Mouse (Mus musculus): ENCODE measurements at regions not wholly inside any gene's neighbourhood (a gene's known extent, or its start where the extent isn't known, plus 50 kb on each side); places are given as distances from the start of the nearest gene placed in this dataset.
"Not testable (repeated sequence)": the region's sequence is repeated elsewhere in the genome, so short reads cannot be mapped to it uniquely, and the experiment has no call there.

DNA sequence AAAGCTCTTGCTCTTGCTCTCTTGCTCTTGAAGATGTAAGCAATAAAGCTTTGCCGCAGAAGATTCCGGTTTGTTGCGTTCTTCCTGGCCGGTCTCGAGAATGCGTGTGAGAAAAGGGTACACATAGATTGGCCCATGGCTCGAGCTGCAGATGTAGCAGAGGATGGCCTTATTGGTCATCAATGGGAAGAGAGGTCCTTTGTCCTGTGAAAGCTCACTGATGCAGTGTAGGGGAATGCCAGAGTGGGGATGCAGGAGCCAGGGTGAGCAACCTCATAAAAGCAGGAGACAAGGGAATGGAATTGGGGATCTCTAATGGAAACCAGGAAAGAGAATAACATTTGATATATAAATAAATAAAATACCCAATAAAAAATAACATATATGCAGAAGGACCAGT is 63.7 kb upstream of the Prl2c3 start:
- not testable (repeated sequence) for H3K4me3 ChIP-seq; H3K27me3 ChIP-seq (replicated peaks; ENCODE audit: low read depth, poor library complexity, severe bottlenecking); H3K36me3 ChIP-seq (replicated peaks); H3K4me1 ChIP-seq; DNase-seq (ENCODE audit: low spot score); H3K27ac ChIP-seq (replicated peaks)
- 91% methylated on average over 7 of the region's 7 CpGs for WGBS
- peaks cover 62% of the 10 kb centered on the region for H3K9me3 ChIP-seq

DNA sequence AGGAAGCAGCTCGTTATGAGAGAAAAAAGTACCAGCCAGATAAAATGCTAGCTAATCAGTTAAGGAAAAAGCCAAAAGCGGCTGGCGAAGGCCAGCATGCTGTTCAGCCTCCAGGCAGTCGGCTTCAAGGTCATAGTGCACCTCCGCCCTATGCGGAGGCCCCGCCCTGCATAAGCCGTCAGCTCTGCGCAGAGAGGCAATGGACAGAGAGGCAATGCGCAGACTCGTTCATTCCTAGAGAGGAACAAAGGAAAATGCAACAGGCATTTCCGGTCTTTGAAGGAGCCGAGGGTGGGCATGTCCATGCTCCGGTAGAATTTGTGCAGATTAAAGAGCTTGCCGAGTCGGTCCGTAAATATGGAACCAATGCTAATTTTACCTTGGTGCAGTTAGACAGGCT is 61.1 kb upstream of the Prl2c3 start:
- H3K27me3 ChIP-seq (replicated peaks; ENCODE audit: low read depth, poor library complexity, severe bottlenecking); H3K4me1 ChIP-seq; H3K4me3 ChIP-seq; H3K27ac ChIP-seq (replicated peaks); DNase-seq (ENCODE audit: low spot score); H3K36me3 ChIP-seq (replicated peaks): not testable (repeated sequence)
- WGBS: 96% methylated on average over 16 of the region's 17 CpGs
- H3K9me3 ChIP-seq: peaks cover 73% of the 10 kb centered on the region

- not testable (repeated sequence) for H3K4me1 ChIP-seq; H3K27me3 ChIP-seq (replicated peaks; ENCODE audit: low read depth, poor library complexity, severe bottlenecking); H3K36me3 ChIP-seq (replicated peaks); H3K27ac ChIP-seq (replicated peaks); DNase-seq (ENCODE audit: low spot score); H3K4me3 ChIP-seq
- peaks cover 65% of the 10 kb centered on the region for H3K9me3 ChIP-seq
- 95% methylated on average over 19 of the region's 19 CpGs for WGBS
Observed at GRCm38 (mm10) chr13:12859930-12860329, 60.1 kb upstream of the Prl2c3 start.
